Mouse (Mus musculus) liver, embryonic 14.5 days (tissue): Measurements from ENCODE around the gene Rtel1. TPM values are rescaled to one million over a fixed set of nuclear protein-coding genes. Genes with fewer than 3 reads are reported as not detected.
A peak's percentile ranks its signal among the peaks of the same experiment; 100 is the strongest.

Experiments used
- ATAC-seq: fragments of 200-750 bp; cut with Nextera tagmentation; 2 replicates; pipeline ENCODE4 v1.8.0; 2017; ENCODE audit warnings: moderate number of reproducible peaks, mild to moderate bottlenecking, moderate library complexity; ENCODE audit not compliant: insufficient read depth
- DNase-seq, 3 experiments: peaks; one replicate each; pipeline ENCODE4 v3.0.0-alpha.2; 2012 to 2013; ENCODE audit warnings: low read depth in 3 of 3, low spot score in 3 of 3
- H3K27ac ChIP-seq: fragments of 300-500 bp; sonication (generic); 2 replicates; pipeline ENCODE4 v1.5.1; 2014; ENCODE audit warnings: moderate library complexity, mild to moderate bottlenecking, control low read depth, inconsistent platforms
- H3K27me3 ChIP-seq: fragments of 300-500 bp; sonication (generic); 2 replicates; pipeline ENCODE4 v1.6.1; 2014; ENCODE audit warnings: mild to moderate bottlenecking, low read length, moderate library complexity; ENCODE audit not compliant: control insufficient read depth, insufficient read depth
- H3K36me3 ChIP-seq: fragments of 300-500 bp; sonication (generic); replicated peaks from 2 replicates; pipeline ENCODE4 v1.6.1; 2014; ENCODE audit warnings: low read depth; ENCODE audit not compliant: control insufficient read depth, insufficient read depth
- H3K4me1 ChIP-seq, 2 experiments: fragments of 200-500 bp in 1 of 2; fragments of 300-500 bp in 1 of 2; sonication (generic) in 1 of 2; replicated peaks; 2 replicates each; pipeline ENCODE4 v1.6.1; 2012 to 2014; ENCODE audit warnings: antibody characterized with exemption in 1 of 2, inconsistent platforms in 1 of 2, low read length in 1 of 2; ENCODE audit not compliant: control insufficient read depth in 2 of 2, insufficient read depth in 2 of 2
- H3K4me2 ChIP-seq: fragments of 300-500 bp; sonication (generic); 2 replicates; pipeline ENCODE4 v1.6.1; 2014; ENCODE audit warnings: low read depth, mild to moderate bottlenecking, control low read depth, moderate library complexity
- H3K4me3 ChIP-seq, 2 experiments: fragments of 200-500 bp in 1 of 2; fragments of 300-500 bp in 1 of 2; sonication (generic) in 1 of 2; 2 replicates each; pipeline ENCODE4 v1.5.1; 2012 to 2014; ENCODE audit warnings: low read depth in 2 of 2, low read length in 2 of 2, mild to moderate bottlenecking in 2 of 2, control low read depth in 1 of 2, inconsistent platforms in 1 of 2, moderate library complexity in 1 of 2; ENCODE audit not compliant: insufficient read depth in 1 of 2
- H3K9ac ChIP-seq: fragments of 300-500 bp; sonication (generic); replicated peaks from 2 replicates; pipeline ENCODE4 v1.6.1; 2014; ENCODE audit warnings: mild to moderate bottlenecking, control low read depth, moderate library complexity
- H3K9me3 ChIP-seq: fragments of 300-500 bp; sonication (generic); 2 replicates; pipeline ENCODE4 v1.6.1; 2016; ENCODE audit warnings: low read length, mixed read lengths; ENCODE audit not compliant: control insufficient read depth
- CTCF ChIP-seq: IDR thresholded peaks from 2 replicates; pipeline ENCODE4 v1.5.1; 2016; ENCODE audit warnings: antibody characterized with exemption, low read depth, control low read depth
- EP300 ChIP-seq: IDR thresholded peaks from 2 replicates; pipeline ENCODE4 v1.6.1; 2016; ENCODE audit warnings: antibody characterized with exemption, low read depth
- WGBS: fragments of 180-500 bp; shearing (Covaris S2); extraction: QIAGEN DNeasy Blood & Tissue Kit; methylation state at CpG from one replicate; pipeline ENCODE4 v1.1.7; 2014; ENCODE audit not compliant: insufficient replicate concordance; 5-methylcytosine and 5-hydroxymethylcytosine counted together
- polyA plus RNA-seq, 2 experiments: library from polyadenylated mRNA; depleted of rRNA in 1 of 2; stranded (reverse) in 1 of 2; unstranded in 1 of 2; fragments of >200 nt; fragmentation: Nextera tagmentation in 1 of 2; extraction: Ambion mirVana in 1 of 2; gene quantifications; 2 replicates each; pipeline versions ENCODE4 v1.2.1 to v1.2.3; 2012 to 2014

Rtel1 gene
- polyA plus RNA-seq, 2 experiments = 26.2 to 39.1 TPM

- Histone ChIP-seq H3K4me1 (peaks cover 7 to 15% of the 10 kb centered on the region in 2 experiments), H3K27me3 (no peaks in the 10 kb centered on the region), H3K27ac (no peak overlapping the region), H3K4me2 (no peak overlapping the region), H3K9ac (no peak overlapping the region), H3K4me3 (no peak overlapping the region), H3K9me3 (no peaks in the 10 kb centered on the region), H3K36me3 (peaks cover 35% of the 10 kb centered on the region)
- TF ChIP-seq CTCF (no peak), EP300 (no peak)
- ATAC-seq (no peak), DNase-seq (no peak)
- 78% methylated on average over 5 of the region's 5 CpGs for WGBS
These were observed 2.6 kb downstream of the Rtel1 start for GRCm38 (mm10) chr2:181322136-181322535.

- TF ChIP-seq EP300 = no peak
- TF ChIP-seq CTCF = no peak
- ATAC-seq = no peak
- Histone ChIP-seq H3K27me3 (no peaks in the 10 kb centered on the region), H3K4me2 (no peak overlapping the region), H3K36me3 (peaks cover 54% of the 10 kb centered on the region), H3K4me3 (no peak overlapping the region), H3K27ac (no peak overlapping the region), H3K9me3 (no peaks in the 10 kb centered on the region), H3K4me1 (no peaks in the 10 kb centered on the region), H3K9ac (no peak overlapping the region)
- DNase-seq = no peak
- 77% methylated on average over 2 of the region's 2 CpGs for WGBS
These were observed 6.6 kb downstream of the Rtel1 start for GRCm38 (mm10) chr2:181326098-181326497.

DNA sequence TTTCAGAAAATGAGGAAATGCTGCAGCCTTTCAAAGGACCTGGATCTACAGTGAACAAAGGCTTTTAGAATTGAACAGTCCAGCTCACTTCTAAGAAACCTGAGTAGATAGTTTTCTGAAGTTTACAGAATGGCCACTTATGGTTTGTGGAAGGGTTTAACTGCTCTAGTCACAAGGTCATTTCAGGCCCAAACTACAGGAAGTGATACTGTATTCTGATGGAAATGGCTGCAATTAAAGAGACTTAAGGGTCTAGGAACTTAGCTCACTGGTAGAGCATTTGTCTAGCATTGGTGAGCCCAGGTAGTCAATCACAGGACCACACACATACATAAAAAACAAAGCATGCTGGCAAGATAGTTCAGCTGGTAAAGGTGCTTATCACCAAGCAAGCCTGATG, 13.0 kb downstream of the Rtel1 start:
- Histone ChIP-seq H3K4me3 (no peak overlapping the region), H3K9ac (no peak overlapping the region), H3K36me3 (peaks cover 43% of the 10 kb centered on the region), H3K27ac (no peak overlapping the region), H3K27me3 (no peaks in the 10 kb centered on the region), H3K4me1 (no peaks in the 10 kb centered on the region), H3K9me3 (no peaks in the 10 kb centered on the region), H3K4me2 (no peak overlapping the region)
- DNase-seq (no peak), ATAC-seq (no peak)
- TF ChIP-seq CTCF (no peak), EP300 (no peak)

- no peak overlapping the region for H3K4me2 ChIP-seq
- no peaks in the 10 kb centered on the region for H3K27me3 ChIP-seq
- WGBS = 33% methylated on average over 3 of the region's 3 CpGs
- H3K4me1 ChIP-seq = no peaks in the 10 kb centered on the region
- DNase-seq = peak; percentile 31 to 48 (median 34)
- no peak overlapping the region for H3K9ac ChIP-seq
- TF ChIP-seq CTCF (peak; percentile 70; the same call in 1 of the 2 replicates), EP300 (no peak)
- peaks cover 41% of the 10 kb centered on the region for H3K36me3 ChIP-seq
- H3K4me3 ChIP-seq = no peak overlapping the region
- H3K27ac ChIP-seq = no peak overlapping the region
- no peaks in the 10 kb centered on the region for H3K9me3 ChIP-seq
- peak; percentile 52; the same call in 1 of the 2 replicates for ATAC-seq
These were observed 14.5 kb downstream of the Rtel1 start for GRCm38 (mm10) chr2:181334023-181334422.

- H3K4me1 ChIP-seq = no peaks in the 10 kb centered on the region
- no peaks in the 10 kb centered on the region for H3K9me3 ChIP-seq
- H3K36me3 ChIP-seq = peaks cover 32% of the 10 kb centered on the region
- TF ChIP-seq CTCF (no peak), EP300 (no peak)
- DNase-seq = no peak
- 84% methylated on average over 4 of the region's 4 CpGs for WGBS
- no peak for ATAC-seq
- H3K27me3 ChIP-seq = no peaks in the 10 kb centered on the region
- H3K4me2 ChIP-seq = no peak overlapping the region
- no peak overlapping the region for H3K27ac ChIP-seq
- H3K9ac ChIP-seq = no peak overlapping the region
- no peak overlapping the region for H3K4me3 ChIP-seq
These were observed 20.9 kb downstream of the Rtel1 start for GRCm38 (mm10) chr2:181340426-181340825.

- WGBS = 85% methylated on average over 6 of the region's 6 CpGs
- no peaks in the 10 kb centered on the region for H3K9me3 ChIP-seq
- H3K27ac ChIP-seq = no peak overlapping the region
- no peak overlapping the region for H3K4me3 ChIP-seq
- peaks cover 28% of the 10 kb centered on the region for H3K36me3 ChIP-seq
- H3K9ac ChIP-seq = no peak overlapping the region
- ATAC-seq (no peak), DNase-seq (no peak)
- TF ChIP-seq EP300 = no peak
- TF ChIP-seq CTCF = no peak
- H3K4me1 ChIP-seq = no peaks in the 10 kb centered on the region
- no peaks in the 10 kb centered on the region for H3K27me3 ChIP-seq
- no peak overlapping the region for H3K4me2 ChIP-seq
These were observed 23.2 kb downstream of the Rtel1 start for GRCm38 (mm10) chr2:181342766-181343165.
